Mouse (Mus musculus): Measurements from ENCODE around the gene Gm45233. TPM values are rescaled to one million over a fixed set of nuclear protein-coding genes. Genes with fewer than 3 reads are reported as not detected.
A peak's percentile ranks its signal among the peaks of the same experiment; 100 is the strongest.

Gm45233 gene
- polyA plus RNA-seq, 1 experiment from 2014 or later = 0.41 TPM

DNA sequence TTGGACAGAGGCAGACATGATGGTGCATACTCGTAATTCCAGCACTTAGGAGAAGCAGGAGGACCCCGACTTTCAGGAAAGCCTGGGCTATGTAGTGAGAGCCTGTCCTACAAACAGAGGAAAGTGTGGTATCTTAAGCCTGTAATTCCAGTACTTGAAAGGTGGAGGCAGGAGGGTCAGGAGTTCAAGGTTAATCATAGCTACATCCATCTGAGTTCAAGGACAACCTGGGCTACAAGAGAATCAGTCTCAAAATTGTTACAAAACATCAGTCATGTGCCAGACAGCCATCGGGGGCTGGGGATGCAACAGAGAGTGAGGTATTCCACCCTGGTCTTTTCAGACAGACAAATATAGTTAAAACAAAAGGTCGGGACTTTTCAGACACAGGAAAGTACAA is 11.0 kb upstream of the Gm45233 start:
- Histone ChIP-seq H3K4me3 (no peak overlapping the region), H3K9ac (no peak overlapping the region), H3K36me3 (no peaks in the 10 kb centered on the region), H3K9me3 (no peaks in the 10 kb centered on the region), H3K4me1 (replicated peaks) (no peaks in the 10 kb centered on the region), H3K4me2 (no peak overlapping the region), H3K27ac (replicated peaks) (no peak overlapping the region), H3K27me3 (no peaks in the 10 kb centered on the region)
- 77% methylated on average over 4 of the region's 4 CpGs for WGBS
- ATAC-seq (ENCODE audit: low FRiP score, low read depth) = no peak

DNA sequence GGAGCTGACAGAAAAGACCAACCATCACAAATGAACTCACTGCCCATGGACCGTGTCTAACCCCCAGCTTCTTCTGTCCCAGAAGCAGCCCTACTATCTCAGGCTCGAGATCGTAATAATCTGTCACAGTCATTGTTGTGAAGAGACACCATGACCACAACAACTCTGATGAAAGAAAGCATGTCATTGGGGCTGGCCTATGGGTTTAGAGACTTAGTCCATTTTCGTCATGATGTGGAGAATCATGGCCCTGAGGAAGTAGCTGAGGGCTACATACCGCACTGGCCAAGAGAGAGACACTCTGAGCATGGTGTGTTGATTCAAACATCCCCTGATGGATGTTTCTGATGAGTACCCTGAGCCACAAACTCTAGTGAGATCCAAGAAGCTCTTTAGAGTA is 9.3 kb upstream of the Gm45233 start:
- Histone ChIP-seq H3K27me3 (no peaks in the 10 kb centered on the region), H3K9me3 (no peaks in the 10 kb centered on the region)

GRCm38 (mm10) chr7:43436341-43437255 is 7.3 kb upstream of the Gm45233 start, which contains the start of gene Nkg7:
TSS of gene Nkg7 (plus strand) at chr7:43437073.
- WGBS = 86% methylated on average over 10 of the region's 10 CpGs
- Histone ChIP-seq H3K4me1 (replicated peaks) (no peaks in the 10 kb centered on the region), H3K9ac (no peak within 1 kb of the TSS), H3K27ac (replicated peaks) (no peak within 1 kb of the TSS), H3K36me3 (no peaks in the 10 kb centered on the region), H3K27me3 (no peaks in the 10 kb centered on the region), H3K9me3 (no peaks in the 10 kb centered on the region), H3K4me2 (no peak within 1 kb of the TSS), H3K4me3 (no peak within 1 kb of the TSS)
- ATAC-seq (ENCODE audit: low FRiP score, low read depth) = no peak

More for the DNA sequence above, 9.3 kb upstream of the Gm45233 start:
- Histone ChIP-seq H3K4me3 (no peak overlapping the region), H3K9ac (no peak overlapping the region), H3K4me2 (no peak overlapping the region), H3K4me1 (replicated peaks) (no peaks in the 10 kb centered on the region), H3K27ac (replicated peaks) (no peak overlapping the region), H3K36me3 (no peaks in the 10 kb centered on the region)
- ATAC-seq (ENCODE audit: low FRiP score, low read depth) = no peak
- 79% methylated on average over 5 of the region's 5 CpGs for WGBS

GRCm38 (mm10) chr7:43438611-43439010 is 5.3 kb upstream of the Gm45233 start:
- Histone ChIP-seq H3K9ac (no peak overlapping the region), H3K4me2 (no peak overlapping the region), H3K36me3 (no peaks in the 10 kb centered on the region), H3K27ac (replicated peaks) (no peak overlapping the region), H3K9me3 (no peaks in the 10 kb centered on the region), H3K4me1 (replicated peaks) (peaks cover 10% of the 10 kb centered on the region), H3K27me3 (no peaks in the 10 kb centered on the region), H3K4me3 (no peak overlapping the region)
- no peak for ATAC-seq (ENCODE audit: low FRiP score, low read depth)
- 87% methylated on average over 4 of the region's 4 CpGs for whole genome bisulfite sequencing

GRCm38 (mm10) chr7:43440482-43440881 is 3.4 kb upstream of the Gm45233 start, which contains the start of gene Cldnd2:
TSS of gene Cldnd2 (plus strand) at chr7:43440782.
- ATAC-seq (ENCODE audit: low FRiP score, low read depth) = no peak
- H3K4me2 ChIP-seq = no peak within 1 kb of the TSS
- H3K36me3 ChIP-seq = no peaks in the 10 kb centered on the region
- H3K4me3 ChIP-seq = no peak within 1 kb of the TSS
- H3K4me1 ChIP-seq (replicated peaks) = peaks cover 21% of the 10 kb centered on the region
- H3K9ac ChIP-seq = no peak within 1 kb of the TSS
- no peak within 1 kb of the TSS for H3K27ac ChIP-seq (replicated peaks)
- H3K27me3 ChIP-seq = no peaks in the 10 kb centered on the region
- no peaks in the 10 kb centered on the region for H3K9me3 ChIP-seq
- WGBS = 81% methylated on average over 6 of the region's 6 CpGs

- Histone ChIP-seq H3K27ac (replicated peaks) (no peak overlapping the region), H3K27me3 (no peaks in the 10 kb centered on the region), H3K4me1 (replicated peaks) (peaks cover 21% of the 10 kb centered on the region), H3K36me3 (no peaks in the 10 kb centered on the region), H3K4me2 (no peak overlapping the region), H3K9ac (no peak overlapping the region), H3K9me3 (no peaks in the 10 kb centered on the region), H3K4me3 (no peak overlapping the region)
- no peak for ATAC-seq (ENCODE audit: low FRiP score, low read depth)
- WGBS = 82% methylated on average over 3 of the region's 3 CpGs
Observed at GRCm38 (mm10) chr7:43441071-43441470, 2.9 kb upstream of the Gm45233 start.

- WGBS = 7% methylated on average over 9 of the region's 9 CpGs
- Histone ChIP-seq H3K9ac (peak overlapping the region; percentile 52), H3K4me2 (peak overlapping the region; percentile 81), H3K9me3 (no peaks in the 10 kb centered on the region), H3K27ac (replicated peaks) (peak overlapping the region; percentile 82), H3K27me3 (no peaks in the 10 kb centered on the region), H3K36me3 (no peaks in the 10 kb centered on the region), H3K4me3 (peak overlapping the region; percentile 64), H3K4me1 (replicated peaks) (peaks cover 21% of the 10 kb centered on the region)
- ATAC-seq (ENCODE audit: low FRiP score, low read depth) = no peak
Observed at GRCm38 (mm10) chr7:43442684-43443083, 1.2 kb upstream of the Gm45233 start.

GRCm38 (mm10) chr7:43443126-43443916 is 607 bp upstream of the Gm45233 start:
- H3K4me1 ChIP-seq (replicated peaks) = peaks cover 21% of the 10 kb centered on the region
- H3K4me3 ChIP-seq = peak overlapping the region; percentile 64
- peak overlapping the region; percentile 82 for H3K27ac ChIP-seq (replicated peaks)
- no peaks in the 10 kb centered on the region for H3K36me3 ChIP-seq
- under 1% methylated on average over 36 of the region's 36 CpGs for WGBS
- H3K27me3 ChIP-seq = no peaks in the 10 kb centered on the region
- ATAC-seq (ENCODE audit: low FRiP score, low read depth) = peak; percentile 81
- H3K9me3 ChIP-seq = no peaks in the 10 kb centered on the region
- H3K4me2 ChIP-seq = peak overlapping the region; percentile 81
- peak overlapping the region; percentile 52 for H3K9ac ChIP-seq

DNA sequence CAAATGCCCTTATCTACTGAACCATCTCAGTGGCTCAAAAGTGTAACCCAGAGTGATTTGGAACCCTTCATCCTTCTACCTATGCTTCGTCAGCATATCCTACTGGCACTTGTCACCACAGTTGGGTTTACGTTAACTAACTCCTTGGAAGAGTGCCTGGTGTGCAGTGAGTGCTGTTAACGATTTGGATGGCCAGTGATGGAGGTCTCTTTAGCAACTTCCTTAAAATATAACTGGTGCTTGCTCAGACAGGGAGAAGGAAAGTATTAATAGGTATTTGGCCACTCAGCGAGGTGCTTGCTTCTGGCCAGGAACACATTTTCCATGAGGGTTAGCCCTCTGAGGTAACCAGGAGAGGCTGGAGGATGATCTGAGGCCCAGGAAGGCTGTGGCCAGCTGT is 3.9 kb downstream of the Gm45233 start:
- no peak for ATAC-seq (ENCODE audit: low FRiP score, low read depth)
- H3K36me3 ChIP-seq = 0 out of 2 replicates have a peak, but pooled peaks cover 2% of the 10 kb centered on the region
- no peaks in the 10 kb centered on the region for H3K9me3 ChIP-seq
- H3K4me2 ChIP-seq = no peak overlapping the region
- WGBS = 88% methylated on average over 4 of the region's 4 CpGs
- no peak overlapping the region for H3K27ac ChIP-seq (replicated peaks)
- H3K4me3 ChIP-seq = no peak overlapping the region
- H3K27me3 ChIP-seq = no peaks in the 10 kb centered on the region
- no peak overlapping the region for H3K9ac ChIP-seq
- peaks cover 13% of the 10 kb centered on the region for H3K4me1 ChIP-seq (replicated peaks)

GRCm38 (mm10) chr7:43448246-43448645 is 4.3 kb downstream of the Gm45233 start:
- H3K36me3 ChIP-seq = peaks cover 6% of the 10 kb centered on the region; the same call in 1 of the 2 replicates
- 87% methylated on average over 2 of the region's 3 CpGs for WGBS
- H3K4me3 ChIP-seq = no peak overlapping the region
- H3K27me3 ChIP-seq = no peaks in the 10 kb centered on the region
- H3K4me1 ChIP-seq (replicated peaks) = peaks cover 10% of the 10 kb centered on the region
- no peak overlapping the region for H3K9ac ChIP-seq
- H3K4me2 ChIP-seq = no peak overlapping the region
- ATAC-seq (ENCODE audit: low FRiP score, low read depth) = no peak
- H3K27ac ChIP-seq (replicated peaks) = no peak overlapping the region
- H3K9me3 ChIP-seq = no peaks in the 10 kb centered on the region

DNA sequence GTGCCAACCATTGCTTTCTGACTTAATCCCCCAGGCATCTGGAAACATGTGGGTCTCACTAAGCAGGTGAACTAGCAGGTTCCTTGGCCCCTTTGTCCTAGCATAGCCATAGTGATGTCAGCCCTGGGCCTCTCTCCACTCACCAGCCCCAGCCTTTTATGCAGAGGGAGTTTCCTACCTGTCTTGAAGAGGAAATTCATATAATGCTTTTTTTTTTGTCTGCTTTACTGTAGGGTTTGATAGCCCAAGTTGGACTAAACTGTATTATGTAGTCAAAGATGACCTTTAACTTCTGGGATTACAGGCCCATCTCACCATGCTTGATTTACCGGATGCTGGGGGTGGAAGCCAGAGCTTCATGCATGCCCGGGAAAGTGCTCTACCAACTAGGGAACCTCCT is 5.9 kb downstream of the Gm45233 start:
- Histone ChIP-seq H3K4me1 (replicated peaks) (peaks cover 3% of the 10 kb centered on the region), H3K4me3 (no peak overlapping the region), H3K27ac (replicated peaks) (no peak overlapping the region), H3K9me3 (no peaks in the 10 kb centered on the region), H3K36me3 (peaks cover 14% of the 10 kb centered on the region; the same call in 1 of the 2 replicates), H3K27me3 (no peaks in the 10 kb centered on the region), H3K4me2 (no peak overlapping the region), H3K9ac (no peak overlapping the region)
- no peak for ATAC-seq (ENCODE audit: low FRiP score, low read depth)
- WGBS = 99% methylated on average over 2 of the region's 2 CpGs

DNA sequence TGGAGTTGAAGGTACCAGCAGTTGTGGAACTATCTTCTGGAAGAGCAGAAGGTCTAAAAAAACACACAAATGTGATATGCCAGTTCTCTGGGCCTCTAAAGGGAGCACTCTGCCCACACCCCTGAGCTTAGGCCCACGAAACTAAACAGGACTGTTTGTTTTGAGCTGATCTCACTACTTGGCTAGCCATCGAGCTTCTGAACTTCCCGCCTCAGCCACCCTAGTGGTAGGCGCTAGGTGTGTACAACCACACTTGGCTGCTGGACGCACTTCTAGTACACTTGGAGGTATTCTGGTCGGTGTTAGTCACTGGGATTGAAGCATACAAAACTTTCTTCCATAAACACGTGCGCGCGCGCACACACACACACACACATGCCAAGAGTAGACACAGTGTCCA is 7.8 kb downstream of the Gm45233 start:
- Histone ChIP-seq H3K4me1 (replicated peaks) (no peaks in the 10 kb centered on the region), H3K4me3 (no peak overlapping the region), H3K9me3 (no peaks in the 10 kb centered on the region), H3K27me3 (no peaks in the 10 kb centered on the region), H3K9ac (no peak overlapping the region), H3K27ac (replicated peaks) (no peak overlapping the region), H3K4me2 (no peak overlapping the region), H3K36me3 (peaks cover 20% of the 10 kb centered on the region; the same call in 1 of the 2 replicates)
- no peak for ATAC-seq (ENCODE audit: low FRiP score, low read depth)
- WGBS = 94% methylated on average over 11 of the region's 11 CpGs

Measured in hindbrain, embryonic 15.5 days (tissue).